Mouse (Mus musculus) neural tube, embryonic 14.5 days (tissue): ENCODE results near the gene St6galnac5. TPM values are rescaled to one million over a fixed set of nuclear protein-coding genes. Genes with fewer than 3 reads are reported as not detected.
A peak's percentile ranks its signal among the peaks of the same experiment; 100 is the strongest.

Experiments
- ATAC-seq: fragments of 200-750 bp; cut with Nextera tagmentation; 2 replicates; pipeline ENCODE4 v1.8.0; 2017; ENCODE audit warnings: low read depth, mild to moderate bottlenecking, moderate TSS enrichment, moderate library complexity
- H3K27ac ChIP-seq: fragments of 300-500 bp; sonication (generic); 2 replicates; pipeline ENCODE4 v1.5.1; 2014; ENCODE audit warnings: low read depth, mild to moderate bottlenecking, control low read depth, low read length, moderate library complexity, mixed read lengths
- H3K27me3 ChIP-seq: fragments of 300-500 bp; sonication (generic); 2 replicates; pipeline ENCODE4 v1.6.1; 2014; ENCODE audit warnings: low read length; ENCODE audit not compliant: control insufficient read depth, insufficient read depth
- H3K36me3 ChIP-seq: fragments of 300-500 bp; sonication (generic); 2 replicates; pipeline ENCODE4 v1.6.1; 2014; ENCODE audit warnings: low read length, mixed read lengths; ENCODE audit not compliant: control insufficient read depth, insufficient read depth
- H3K4me1 ChIP-seq: fragments of 300-500 bp; sonication (generic); 2 replicates; pipeline ENCODE4 v1.6.1; 2014; ENCODE audit warnings: low read length; ENCODE audit not compliant: control insufficient read depth, insufficient read depth
- H3K4me2 ChIP-seq: fragments of 300-500 bp; sonication (generic); 2 replicates; pipeline ENCODE4 v1.6.1; 2014; ENCODE audit warnings: mild to moderate bottlenecking, low read depth, low read length, control low read depth
- H3K4me3 ChIP-seq: fragments of 300-500 bp; sonication (generic); 2 replicates; pipeline ENCODE4 v1.5.1; 2014; ENCODE audit warnings: low read depth, low read length, control low read depth, mixed read lengths
- H3K9ac ChIP-seq: fragments of 300-500 bp; sonication (generic); replicated peaks from 2 replicates; pipeline ENCODE4 v1.6.1; 2014; ENCODE audit warnings: low read depth, mild to moderate bottlenecking, control low read depth, low read length, mixed read lengths
- H3K9me3 ChIP-seq: fragments of 300-500 bp; sonication (generic); 2 replicates; pipeline ENCODE4 v1.6.1; 2016; ENCODE audit warnings: low read length; ENCODE audit not compliant: control insufficient read depth
- WGBS: fragments of 180-500 bp; shearing (Covaris S2); extraction: QIAGEN DNeasy Blood & Tissue Kit; methylation state at CpG from one replicate; pipeline ENCODE4 v1.1.7; 2014; 5-methylcytosine and 5-hydroxymethylcytosine counted together
- polyA plus RNA-seq: library from polyadenylated mRNA; unstranded; fragments of >200 nt; fragmentation: Nextera tagmentation; extraction: Ambion mirVana; gene quantifications from 2 replicates; pipeline ENCODE4 v1.2.1, GENCODE M21; 2014

Gene St6galnac5
- polyA plus RNA-seq, 1 experiment from 2014 or later = 20.4 TPM

DNA sequence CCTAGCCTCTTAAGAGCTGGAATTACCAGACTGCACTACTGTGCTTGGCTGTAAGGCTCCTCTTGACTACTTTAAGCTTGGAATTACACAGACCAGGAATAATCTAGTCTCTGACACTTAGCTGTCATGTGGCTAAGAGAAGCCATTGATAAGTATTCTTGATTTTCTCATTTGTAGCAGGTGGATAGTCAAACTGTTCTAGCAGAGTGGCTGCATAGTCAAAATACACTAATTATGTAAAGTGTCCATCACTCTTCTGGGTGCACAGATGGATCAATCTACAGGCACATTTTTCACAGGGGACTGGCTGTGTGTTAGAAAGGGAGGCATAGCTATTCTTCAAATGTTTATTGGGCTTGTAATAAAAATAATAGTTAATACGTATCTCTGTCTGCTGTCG lies 8.7 kb upstream of the St6galnac5 start:
- H3K27ac ChIP-seq = no peak overlapping the region
- H3K4me2 ChIP-seq = no peak overlapping the region
- no peak overlapping the region for H3K4me3 ChIP-seq
- no peaks in the 10 kb centered on the region for H3K36me3 ChIP-seq
- H3K9ac ChIP-seq = no peak overlapping the region
- no peaks in the 10 kb centered on the region for H3K27me3 ChIP-seq
- no peaks in the 10 kb centered on the region for H3K9me3 ChIP-seq
- no peak for ATAC-seq
- no peaks in the 10 kb centered on the region for H3K4me1 ChIP-seq
- 66% methylated on average over 2 of the region's 2 CpGs for WGBS

DNA sequence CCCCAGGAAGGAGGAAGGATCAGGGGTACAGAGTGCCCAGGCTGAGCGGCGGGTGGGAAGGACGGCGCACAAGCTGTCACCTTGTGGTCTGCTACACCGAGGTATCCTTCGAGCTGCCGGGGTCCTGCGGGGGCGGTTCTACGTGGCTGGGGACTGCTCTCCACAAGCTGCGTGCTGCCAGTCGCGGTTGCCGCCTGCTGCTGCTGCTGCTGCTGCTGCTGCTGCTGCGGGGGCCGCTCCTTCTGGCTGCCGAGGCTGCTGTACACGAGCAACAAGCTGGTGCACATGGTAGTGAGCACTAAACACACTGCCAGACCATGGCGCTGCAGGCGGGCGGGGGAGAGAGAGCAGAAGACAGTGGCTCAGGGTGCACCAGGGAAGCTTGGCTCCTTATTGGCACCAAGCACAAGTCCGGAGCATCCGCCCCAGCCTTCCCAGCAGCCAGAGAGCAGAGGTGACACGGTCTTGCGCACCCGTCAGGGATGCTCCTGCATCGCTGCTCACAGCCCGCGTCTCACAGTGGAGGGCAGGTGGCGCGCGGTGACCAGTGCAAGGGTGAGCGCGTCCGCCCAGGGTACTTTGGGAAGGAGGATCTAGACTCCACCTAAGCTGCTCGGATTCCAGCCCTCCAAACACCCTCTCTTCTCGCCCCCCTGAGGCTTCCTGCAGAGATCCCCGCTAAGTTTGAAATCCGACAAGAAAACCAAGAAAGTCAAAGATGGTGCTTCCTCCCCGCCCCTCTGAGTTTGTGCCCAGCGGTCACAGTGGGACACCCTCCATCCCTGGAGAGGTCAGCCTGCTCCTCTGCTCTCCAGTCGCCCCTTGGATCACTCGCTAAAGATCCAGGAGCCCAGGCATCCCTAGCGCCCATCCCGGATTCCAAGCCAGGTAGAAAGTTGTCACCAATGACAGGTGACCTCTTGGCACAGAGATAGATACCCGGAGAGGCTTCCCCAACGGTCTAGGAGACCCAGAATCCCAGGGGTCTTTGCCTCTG lies 770 bp downstream of the St6galnac5 start:
- peak overlapping the region; percentile 88 for H3K4me2 ChIP-seq
- peak overlapping the region; percentile 39 for H3K27ac ChIP-seq
- H3K9me3 ChIP-seq = no peaks in the 10 kb centered on the region
- H3K36me3 ChIP-seq = no peaks in the 10 kb centered on the region
- peak; percentile 72 for ATAC-seq
- H3K9ac ChIP-seq = peak overlapping the region; percentile 62
- H3K27me3 ChIP-seq = 0 out of 2 replicates have a peak, but pooled peaks cover 2% of the 10 kb centered on the region
- WGBS = 0% methylated on average over 46 of the region's 47 CpGs
- H3K4me3 ChIP-seq = peak overlapping the region; percentile 50
- peaks cover 9% of the 10 kb centered on the region; the same call in 1 of the 2 replicates for H3K4me1 ChIP-seq

DNA sequence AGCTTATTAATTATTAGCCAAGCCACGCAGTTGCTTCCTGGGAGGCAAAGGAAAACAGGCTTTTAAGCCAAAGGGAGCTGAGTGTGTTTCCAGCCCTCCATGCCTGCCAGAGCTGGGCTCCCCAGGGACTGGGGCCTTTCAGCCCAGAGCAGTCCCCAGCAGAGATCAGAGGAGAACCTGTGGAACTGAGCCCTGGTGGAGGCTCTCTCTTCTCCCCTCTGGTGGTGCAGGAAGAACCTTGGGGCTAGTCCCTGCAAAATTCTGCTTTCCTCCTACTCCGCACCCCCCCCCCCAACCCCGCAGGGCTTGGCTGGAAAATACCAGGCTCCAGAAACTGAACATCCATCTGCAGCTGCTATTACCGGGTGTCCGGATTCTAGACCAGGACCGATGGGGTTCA lies 1.6 kb downstream of the St6galnac5 start:
- Histone ChIP-seq H3K9ac (peak overlapping the region; percentile 62), H3K9me3 (no peaks in the 10 kb centered on the region), H3K4me1 (peaks cover 9% of the 10 kb centered on the region; the same call in 1 of the 2 replicates), H3K27ac (no peak overlapping the region), H3K27me3 (0 out of 2 replicates have a peak, but pooled peaks cover 2% of the 10 kb centered on the region), H3K4me3 (peak overlapping the region; percentile 50), H3K4me2 (peak overlapping the region; percentile 88), H3K36me3 (no peaks in the 10 kb centered on the region)
- 6% methylated on average over 6 of the region's 6 CpGs for WGBS
- peak; percentile 13; the same call in 1 of the 2 replicates for ATAC-seq

DNA sequence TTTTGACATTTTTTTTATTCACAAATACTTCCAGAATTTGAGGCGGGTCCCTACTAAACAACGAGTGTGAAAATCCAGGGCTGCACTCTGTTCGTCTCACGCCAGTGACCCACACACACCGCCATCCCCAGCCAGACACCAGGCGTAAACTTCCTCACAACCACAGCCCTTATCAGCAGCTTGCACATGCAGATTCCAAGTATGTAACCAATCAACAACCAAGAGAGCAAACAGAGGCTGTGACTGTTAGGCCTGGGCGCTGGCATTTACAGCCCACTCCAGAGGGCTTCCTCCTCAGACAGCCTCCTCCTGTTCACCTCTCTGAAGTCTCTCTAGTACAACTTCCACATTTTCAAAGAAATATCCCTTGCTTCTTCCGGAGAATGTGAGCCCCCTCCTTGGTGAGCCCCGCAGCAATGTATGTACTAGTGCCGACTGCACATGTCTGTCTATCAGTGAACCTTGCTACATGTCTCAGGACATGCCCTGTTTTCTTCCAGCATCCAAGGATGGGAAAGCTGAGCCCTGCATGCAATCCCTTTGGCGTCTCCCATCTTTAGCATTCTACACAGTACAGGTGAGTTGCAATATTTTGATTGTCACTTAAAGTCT lies 2.5 kb downstream of the St6galnac5 start:
- Histone ChIP-seq H3K27me3 (0 out of 2 replicates have a peak, but pooled peaks cover 2% of the 10 kb centered on the region), H3K9ac (no peak overlapping the region), H3K27ac (no peak overlapping the region), H3K4me3 (peak overlapping the region; percentile 50), H3K36me3 (no peaks in the 10 kb centered on the region), H3K4me1 (peaks cover 9% of the 10 kb centered on the region; the same call in 1 of the 2 replicates), H3K9me3 (no peaks in the 10 kb centered on the region), H3K4me2 (peak overlapping the region; percentile 88)
- ATAC-seq = no peak
- WGBS = 72% methylated on average over 11 of the region's 11 CpGs

DNA sequence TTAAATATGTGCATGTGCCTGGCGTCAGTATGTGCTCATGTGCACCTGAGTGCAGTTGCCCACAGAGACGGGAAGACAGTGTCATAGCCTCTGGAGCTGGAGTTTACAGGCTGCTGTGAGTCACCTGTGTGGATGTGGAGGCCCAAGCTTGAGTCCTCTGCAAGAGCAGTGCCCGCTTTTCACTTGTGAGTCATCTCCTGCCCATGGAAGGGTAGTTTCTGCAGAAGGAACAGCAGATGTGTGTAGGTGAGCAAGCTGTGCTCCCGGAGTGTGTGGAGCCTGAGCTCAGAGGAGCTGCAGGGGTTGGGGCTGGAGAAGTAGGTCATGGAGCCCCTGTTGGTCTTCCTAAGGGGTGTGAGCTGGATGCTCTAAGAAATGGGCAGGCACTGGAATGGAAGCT lies 10.7 kb downstream of the St6galnac5 start:
- Histone ChIP-seq H3K9me3 (no peaks in the 10 kb centered on the region), H3K36me3 (no peaks in the 10 kb centered on the region), H3K9ac (no peak overlapping the region), H3K4me3 (no peak overlapping the region), H3K4me2 (no peak overlapping the region), H3K27me3 (no peaks in the 10 kb centered on the region), H3K27ac (no peak overlapping the region), H3K4me1 (no peaks in the 10 kb centered on the region; the same call in 1 of the 2 replicates)
- 84% methylated on average over 4 of the region's 4 CpGs for WGBS
- ATAC-seq = no peak

DNA sequence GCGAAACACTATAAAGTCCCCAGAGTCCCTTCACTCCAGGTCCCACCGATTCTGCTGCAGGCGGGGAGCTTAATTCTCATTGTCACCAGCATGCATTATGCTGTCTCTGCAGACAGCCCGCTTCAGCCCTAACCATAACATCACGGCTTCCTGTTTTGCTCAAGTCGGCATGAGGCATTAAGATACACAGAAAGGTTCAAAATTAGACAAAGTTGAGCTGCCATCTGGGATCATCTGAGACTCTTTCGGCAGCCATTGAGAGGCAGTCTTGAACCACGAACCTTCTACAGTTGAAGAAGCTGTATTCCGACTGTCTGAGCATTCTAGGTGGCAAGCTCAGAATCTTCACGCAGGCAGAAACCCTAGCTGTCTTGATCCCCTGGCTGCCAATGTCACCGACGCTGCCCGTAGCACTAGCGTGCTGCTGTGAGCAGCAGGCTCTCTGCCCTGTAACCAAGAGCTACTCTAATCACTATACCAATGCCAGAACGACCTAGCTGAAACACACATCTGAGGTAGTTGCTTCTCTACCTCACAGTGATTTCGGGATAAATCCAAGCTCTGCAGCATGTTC lies 12.2 kb downstream of the St6galnac5 start:
- Histone ChIP-seq H3K9me3 (no peaks in the 10 kb centered on the region), H3K4me2 (no peak overlapping the region), H3K27me3 (no peaks in the 10 kb centered on the region), H3K4me3 (no peak overlapping the region), H3K9ac (no peak overlapping the region), H3K4me1 (no peaks in the 10 kb centered on the region; the same call in 1 of the 2 replicates), H3K36me3 (no peaks in the 10 kb centered on the region), H3K27ac (no peak overlapping the region)
- WGBS = 67% methylated on average over 16 of the region's 16 CpGs
- no peak for ATAC-seq

DNA sequence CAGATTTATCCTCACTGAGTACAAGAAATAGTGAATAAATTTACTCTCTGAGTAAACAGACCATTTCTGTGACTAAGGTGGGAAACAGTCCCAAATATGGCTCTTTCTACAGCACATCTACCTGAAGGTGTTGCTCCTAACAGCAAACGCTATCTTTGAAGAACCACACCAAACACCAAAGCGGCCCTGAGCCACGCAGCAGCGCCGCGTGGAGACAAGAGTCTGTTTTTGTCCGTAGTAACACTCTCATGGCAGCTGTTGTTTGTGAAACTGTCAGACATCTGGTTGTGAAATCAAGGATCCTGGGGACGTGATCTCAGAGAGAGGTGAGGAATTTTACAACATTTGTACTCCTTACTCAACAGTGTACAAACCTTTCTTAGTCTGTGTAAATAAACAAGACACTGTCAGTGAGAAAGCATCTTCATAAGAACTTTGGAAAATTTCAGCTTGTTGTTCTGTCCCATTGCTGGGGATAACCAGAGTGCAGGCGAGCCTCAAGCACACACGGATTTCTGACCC lies 20.1 kb downstream of the St6galnac5 start:
- H3K36me3 ChIP-seq = no peaks in the 10 kb centered on the region
- ATAC-seq = no peak
- WGBS = 79% methylated on average over 10 of the region's 10 CpGs

DNA sequence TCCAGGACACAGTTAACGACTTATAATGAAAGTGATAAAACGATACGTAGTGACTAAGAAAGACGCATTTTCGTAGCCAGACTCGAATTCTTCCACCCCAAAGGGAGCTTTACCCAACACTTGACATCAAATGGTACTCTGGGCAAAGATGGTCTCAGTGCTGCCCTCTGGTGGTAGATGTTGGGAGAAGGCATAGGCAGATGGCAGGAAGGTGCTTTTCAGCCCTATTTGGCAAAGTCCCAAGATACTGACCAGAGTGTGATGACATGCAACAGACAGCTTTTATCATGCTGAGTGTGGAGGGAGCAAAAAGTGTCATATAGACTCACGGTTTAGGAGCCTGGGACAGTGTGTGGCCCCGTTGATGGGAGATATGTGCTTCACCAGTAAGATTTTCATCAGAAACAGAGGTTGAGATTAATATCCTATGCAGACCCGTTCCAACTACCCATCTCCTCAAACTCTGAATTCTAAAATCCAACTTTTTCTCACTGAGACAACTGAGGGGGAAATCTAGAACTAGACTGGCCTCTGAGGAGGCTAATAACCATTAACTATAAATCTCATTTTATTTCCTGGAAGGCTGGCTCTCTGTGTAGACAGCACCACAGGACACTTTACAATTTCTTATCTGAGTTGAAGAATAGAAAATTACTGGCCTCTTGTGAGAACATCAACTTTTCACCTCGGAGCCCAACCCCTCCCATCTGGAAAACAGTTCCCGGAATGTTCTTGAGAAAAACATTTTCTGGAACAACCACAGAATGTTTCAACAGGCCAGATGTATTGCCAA lies 23.5 kb downstream of the St6galnac5 start:
- ATAC-seq = no peak
- 70% methylated on average over 11 of the region's 11 CpGs for WGBS
- no peak overlapping the region for H3K27ac ChIP-seq
- H3K4me2 ChIP-seq = no peak overlapping the region
- H3K4me1 ChIP-seq = no peaks in the 10 kb centered on the region; the same call in 1 of the 2 replicates
- no peaks in the 10 kb centered on the region for H3K9me3 ChIP-seq
- H3K27me3 ChIP-seq = no peaks in the 10 kb centered on the region
- no peak overlapping the region for H3K9ac ChIP-seq
- H3K36me3 ChIP-seq = no peaks in the 10 kb centered on the region
- H3K4me3 ChIP-seq = no peak overlapping the region

More for the DNA sequence above, 20.1 kb downstream of the St6galnac5 start:
- H3K4me3 ChIP-seq = no peak overlapping the region
- no peaks in the 10 kb centered on the region for H3K9me3 ChIP-seq
- H3K4me2 ChIP-seq = no peak overlapping the region
- no peak overlapping the region for H3K27ac ChIP-seq
- H3K9ac ChIP-seq = no peak overlapping the region
- no peaks in the 10 kb centered on the region; the same call in 1 of the 2 replicates for H3K4me1 ChIP-seq
- H3K27me3 ChIP-seq = no peaks in the 10 kb centered on the region
